In the genomic region with DNA sequence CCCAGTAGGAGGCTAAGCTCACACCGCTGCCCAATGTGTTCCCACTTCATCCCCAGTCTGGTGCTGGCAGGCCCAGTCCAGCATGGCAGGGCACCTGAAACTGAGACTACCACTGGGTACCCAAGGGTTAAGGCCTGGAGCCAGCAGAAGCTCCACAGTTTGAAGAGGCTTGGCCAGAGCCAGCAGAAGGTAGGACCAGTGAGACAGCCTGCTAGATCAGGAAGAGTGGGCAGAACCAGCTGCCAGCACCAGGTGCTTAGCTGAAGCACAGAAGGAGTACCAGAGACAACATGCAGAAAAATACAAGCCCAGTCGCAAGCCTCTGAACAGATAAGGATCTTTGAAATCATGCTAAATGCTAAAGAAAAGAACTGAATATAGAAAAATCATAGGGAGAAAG, we compare ENCODE assay signal across 14 mouse cellular contexts.
DNase-seq lines count a peak whose midpoint lies in the region; TF ChIP-seq lines count a peak whose summit lies in the region.
"Had no signal": no experiment of that assay in that cellular context is flagged by ENCODE, and none has a peak within 500 bp of the region (broad histone marks: within the 10 kb centered on the region; RNA-seq: fewer than 3 reads in every experiment).

No protein-coding gene starts in this region.

- H3K4me3 ChIP-seq in kidney, adult 2 months (ENCODE audit: insufficient read depth, low read depth, low read length), result no peak overlapping the region
- H3K4me3 ChIP-seq: embryonic facial prominence, embryonic 12.5 days; forebrain, embryonic 12.5 days had no signal

- peak; percentile 69 for DNase-seq in right cerebral cortex, adult 18-20 months
- no peak for DNase-seq in right cerebral cortex, postnatal 4 days
- peak; percentile 68 to 79 for DNase-seq in layer of hippocampus, adult 18-20 months (ENCODE audit: low spot score in 2 of 2)
- peak; percentile 15 to 85 for DNase-seq in left cerebral cortex, adult 8-10 months (ENCODE audit: low spot score in 2 of 2)
- DNase-seq in adrenal gland, postnatal 25 days, result no peak
- no peak for DNase-seq in adrenal gland, postnatal 4 days (ENCODE audit: low spot score in 2 of 2)
- no peak for DNase-seq in kidney, adult 8-10 months
- no peak for DNase-seq in kidney, adult 2 months
- DNase-seq: B cell, adult 2 months; kidney, adult 18-20 months; lung, adult 2 months; thymus, postnatal 25 days had no signal

- H3K36me3 ChIP-seq in kidney, adult 2 months (ENCODE audit: control insufficient read depth, insufficient read depth, low read length), result no peaks in the 10 kb centered on the region
- H3K36me3 ChIP-seq: embryonic facial prominence, embryonic 12.5 days; forebrain, embryonic 12.5 days had no signal

- no peaks in the 10 kb centered on the region for H3K27me3 ChIP-seq in kidney, adult 2 months (replicated peaks; ENCODE audit: control insufficient read depth, insufficient read depth, low read length)
- H3K27me3 ChIP-seq: embryonic facial prominence, embryonic 12.5 days; forebrain, embryonic 12.5 days had no signal

- TF ChIP-seq POLR2A in kidney, adult 2 months (IDR thresholded peaks at IDR 0.05; ENCODE audit: low read depth, low read length), result no peak

- 79% methylated on average over 2 of the region's 2 CpGs for WGBS in kidney, adult 2 months

- TF ChIP-seq CTCF in kidney, adult 2 months (conservative IDR thresholded peaks at IDR 0.05; ENCODE audit: insufficient read depth, insufficient read length, low read depth, low read length), result no peak

- no peaks in the 10 kb centered on the region for H3K4me1 ChIP-seq in kidney, adult 2 months (ENCODE audit: control insufficient read depth, insufficient read depth, low read length)
- H3K4me1 ChIP-seq: embryonic facial prominence, embryonic 12.5 days; forebrain, embryonic 12.5 days had no signal

- no peak overlapping the region for H3K27ac ChIP-seq in kidney, adult 2 months (ENCODE audit: insufficient read depth, low read depth, low read length)
- H3K27ac ChIP-seq: embryonic facial prominence, embryonic 12.5 days; forebrain, embryonic 12.5 days had no signal

Comparison
In these comparisons a context has a peak if more than half of its experiments do, and no peak if none do; other contexts are left out.
1. DNase-seq: peak in right cerebral cortex, adult 18-20 months (single experiment), layer of hippocampus, adult 18-20 months (2 of 2) and left cerebral cortex, adult 8-10 months (2 of 2); none in right cerebral cortex, postnatal 4 days (single experiment), adrenal gland, postnatal 25 days (single experiment), adrenal gland, postnatal 4 days (0 of 2), kidney, adult 8-10 months (0 of 2) and kidney, adult 2 months (single experiment).